Mouse (Mus musculus) lung, postnatal 14 days (tissue): ENCODE results near the gene Tenm1.

Experiments
- DNase-seq: peaks from one replicate; pipeline ENCODE4 v3.0.0; 2021

Gene Tenm1

GRCm38 (mm10) chrX:43428855-43429263 is at the start of gene Tenm1:
Tenm1 (minus strand) TSS chrX:43429126.
- no peak for DNase-seq

GRCm38 (mm10) chrX:43467311-43467710 is 38.4 kb upstream of the Tenm1 start:
- DNase-seq = no peak

- no peak for DNase-seq
Measured at GRCm38 (mm10) chrX:43430581-43430980, 1.7 kb upstream of the Tenm1 start.

- no peak for DNase-seq
Measured at GRCm38 (mm10) chrX:43429982-43430531, 1.1 kb upstream of the Tenm1 start.

- DNase-seq = no peak
Measured at GRCm38 (mm10) chrX:43429337-43429736, 411 bp upstream of the Tenm1 start.

- no peak for DNase-seq
Measured at GRCm38 (mm10) chrX:43427961-43428365, 963 bp downstream of the Tenm1 start.

GRCm38 (mm10) chrX:43427111-43427510 is 1.8 kb downstream of the Tenm1 start:
- no peak for DNase-seq

GRCm38 (mm10) chrX:43397957-43398356 is 31.0 kb downstream of the Tenm1 start:
- no peak for DNase-seq

GRCm38 (mm10) chrX:43388106-43388505 is 40.8 kb downstream of the Tenm1 start:
- no peak for DNase-seq

GRCm38 (mm10) chrX:43372526-43372925 is 56.4 kb downstream of the Tenm1 start:
- DNase-seq = no peak

- no peak for DNase-seq
Measured at GRCm38 (mm10) chrX:43319351-43319750, 109.6 kb downstream of the Tenm1 start.

- DNase-seq = no peak
Measured at GRCm38 (mm10) chrX:43317801-43318520, 111.0 kb downstream of the Tenm1 start.

GRCm38 (mm10) chrX:43235844-43236243 is 193.1 kb downstream of the Tenm1 start:
- DNase-seq = no peak

GRCm38 (mm10) chrX:43205003-43205402 is 223.9 kb downstream of the Tenm1 start:
- no peak for DNase-seq

GRCm38 (mm10) chrX:43202249-43202783 is 226.6 kb downstream of the Tenm1 start:
- no peak for DNase-seq

GRCm38 (mm10) chrX:43182975-43183374 is 246.0 kb downstream of the Tenm1 start:
- no peak for DNase-seq

GRCm38 (mm10) chrX:43151561-43151960 is 277.4 kb downstream of the Tenm1 start:
- DNase-seq = no peak

GRCm38 (mm10) chrX:43129696-43130095 is 299.2 kb downstream of the Tenm1 start:
- DNase-seq = no peak

GRCm38 (mm10) chrX:43122491-43122890 is 306.4 kb downstream of the Tenm1 start:
- DNase-seq = no peak

GRCm38 (mm10) chrX:43122001-43122400 is 306.9 kb downstream of the Tenm1 start:
- no peak for DNase-seq

- DNase-seq = no peak
Measured at GRCm38 (mm10) chrX:42986100-42986499, 442.8 kb downstream of the Tenm1 start.

GRCm38 (mm10) chrX:42973562-42973961 is 455.4 kb downstream of the Tenm1 start:
- DNase-seq = no peak

GRCm38 (mm10) chrX:42967611-42968010 is 461.3 kb downstream of the Tenm1 start:
- DNase-seq = no peak

- no peak for DNase-seq
Measured at GRCm38 (mm10) chrX:42861731-42862130, 567.2 kb downstream of the Tenm1 start.

GRCm38 (mm10) chrX:42781566-42781965 is 647.4 kb downstream of the Tenm1 start:
- DNase-seq = no peak
